In genomic region chr3:134237113-134237805, GRCm38 (mm10) we compare ENCODE assay signal across 8 mouse cellular contexts. TPM values are rescaled to one million over a fixed set of nuclear protein-coding genes. Genes with fewer than 3 reads are reported as not detected.
DNase-seq lines count a peak whose midpoint lies in the region; ATAC-seq and TF ChIP-seq lines count a peak whose summit lies in the region.

No protein-coding gene starts in this region.

- peak overlapping the region; percentile 95 for H3K9ac ChIP-seq in midbrain, embryonic 14.5 days (replicated peaks; ENCODE audit: low read length)

- no peaks in the 10 kb centered on the region for H3K27me3 ChIP-seq in hindbrain, embryonic 10.5 days (ENCODE audit: insufficient read depth, poor library complexity, severe bottlenecking)
- H3K27me3 ChIP-seq in midbrain, embryonic 14.5 days (ENCODE audit: control insufficient read depth, insufficient read depth, low read length), result no peaks in the 10 kb centered on the region
- H3K27me3 ChIP-seq in thymus, adult 2 months (ENCODE audit: control insufficient read depth, insufficient read depth, low read length), result peaks cover 14% of the 10 kb centered on the region

- DNase-seq in cerebellum, adult 9-10 months, result peak; percentile 44
- DNase-seq in cerebellum, adult 8-10 months, result no peak
- DNase-seq in cerebellum, postnatal 10 days, result peak; percentile 3 to 9
- DNase-seq in hindbrain, embryonic 10.5 days (ENCODE audit: low spot score), result peak; percentile 18
- DNase-seq in midbrain, embryonic 14.5 days, result peak; percentile 68
- DNase-seq in adrenal gland, postnatal 4 days (ENCODE audit: low spot score in 2 of 2), result no peak
- DNase-seq in thymus, adult 2 months, result no peak

- no peaks in the 10 kb centered on the region for H3K9me3 ChIP-seq in hindbrain, embryonic 10.5 days
- no peaks in the 10 kb centered on the region for H3K9me3 ChIP-seq in midbrain, embryonic 14.5 days (ENCODE audit: control insufficient read depth, low read length)

- no peak for TF ChIP-seq POLR2A in thymus, adult 2 months (IDR thresholded peaks at IDR 0.05; ENCODE audit: control insufficient read depth, extremely low read depth, insufficient read depth, low read length, poor library complexity)

- H3K27ac ChIP-seq in hindbrain, embryonic 10.5 days, result peak overlapping the region; percentile 99
- peak overlapping the region; percentile 100 for H3K27ac ChIP-seq in midbrain, embryonic 14.5 days (replicated peaks; ENCODE audit: low read depth, low read length)
- H3K27ac ChIP-seq in thymus, adult 2 months (ENCODE audit: control insufficient read depth, insufficient read depth, low read length), result no peak overlapping the region

- peaks cover 53% of the 10 kb centered on the region for H3K4me1 ChIP-seq in hindbrain, embryonic 10.5 days (replicated peaks)
- H3K4me1 ChIP-seq in midbrain, embryonic 14.5 days (ENCODE audit: control insufficient read depth, insufficient read depth, low read length), result peaks cover 11% of the 10 kb centered on the region
- H3K4me1 ChIP-seq in thymus, adult 2 months (replicated peaks; ENCODE audit: control insufficient read depth, insufficient read depth, low read length), result 0 out of 2 replicates have a peak, but pooled peaks cover 2% of the 10 kb centered on the region

- H3K4me2 ChIP-seq in midbrain, embryonic 14.5 days (ENCODE audit: low read length), result peak overlapping the region; percentile 89

- no peak for TF ChIP-seq CTCF in thymus, adult 2 months (IDR thresholded peaks at IDR 0.05; ENCODE audit: borderline replicate concordance, control insufficient read depth, extremely low read depth, insufficient read depth, low read length, poor library complexity)

- WGBS in hindbrain, embryonic 10.5 days, result 16% methylated on average over 3 of the region's 3 CpGs
- WGBS in midbrain, embryonic 14.5 days, result 3% methylated on average over 3 of the region's 3 CpGs
- 82% methylated on average over 3 of the region's 3 CpGs for WGBS in thymus, adult 2 months

- peaks cover 6% of the 10 kb centered on the region for H3K36me3 ChIP-seq in hindbrain, embryonic 10.5 days
- H3K36me3 ChIP-seq in midbrain, embryonic 14.5 days (ENCODE audit: control insufficient read depth, insufficient read depth, low read length), result 0 out of 2 replicates have a peak, but pooled peaks cover 6% of the 10 kb centered on the region
- no peaks in the 10 kb centered on the region for H3K36me3 ChIP-seq in thymus, adult 2 months (ENCODE audit: control insufficient read depth, insufficient read depth, low read length)

- peak overlapping the region; percentile 81 for H3K4me3 ChIP-seq in hindbrain, embryonic 10.5 days
- H3K4me3 ChIP-seq in midbrain, embryonic 14.5 days (replicated peaks; ENCODE audit: low read depth, low read length), result peak overlapping the region; percentile 75
- no peak overlapping the region for H3K4me3 ChIP-seq in thymus, adult 2 months (ENCODE audit: control insufficient read depth, insufficient read depth, low read length)

- no peak for ATAC-seq in midbrain, embryonic 14.5 days (ENCODE audit: low FRiP score, low TSS enrichment)
- ATAC-seq in megakaryocyte progenitor cell, adult 5-6 weeks (replicated peaks; ENCODE audit: poor library complexity), result no peak

RNA-seq across cellular contexts. Expression of gene Cxxc4, which starts 1.0 kb away (rescaled TPM):
- 12.6 and 20.5 TPM in 2 replicates for polyA plus RNA-seq in hindbrain, embryonic 10.5 days (2016; fragmentation: Nextera tagmentation; extraction: Ambion mirVana)
- polyA plus RNA-seq in midbrain, embryonic 14.5 days (2014; fragmentation: Nextera tagmentation; extraction: Ambion mirVana), result 52.4 and 58.3 TPM in 2 replicates
- not detected in 2 replicates for total RNA-seq in megakaryocyte progenitor cell, adult 5-6 weeks (2015)
- not detected in 2 replicates for total RNA-seq in megakaryocyte progenitor cell, adult 5-6 weeks (2017)
- total RNA-seq in adrenal gland, postnatal 4 days (2021), result 10 to 100 TPM; 12.6 to 14.5 TPM
- 0.11 and 0.38 TPM in 2 replicates for polyA plus RNA-seq in thymus, adult 2 months (2012; rRNA removed)

Comparison
In these comparisons a context has a peak if more than half of its experiments do, and no peak if none do; other contexts are left out.
1. DNase-seq: peak in cerebellum, adult 9-10 months (single experiment), cerebellum, postnatal 10 days (2 of 2), hindbrain, embryonic 10.5 days (single experiment) and midbrain, embryonic 14.5 days (single experiment); none in cerebellum, adult 8-10 months (single experiment), adrenal gland, postnatal 4 days (0 of 2) and thymus, adult 2 months (single experiment).